Mouse (Mus musculus) midbrain, embryonic 16.5 days (tissue): ENCODE data around the gene Cenpn. TPM values are rescaled to one million over a fixed set of nuclear protein-coding genes. Genes with fewer than 3 reads are reported as not detected.

Experiments
- ATAC-seq: fragments of 200-750 bp; cut with Nextera tagmentation; 2 replicates; pipeline ENCODE4 v1.8.0; 2017; ENCODE audit warnings: moderate TSS enrichment
- H3K27ac ChIP-seq: fragments of 300-500 bp; sonication (generic); 2 replicates; pipeline ENCODE4 v1.5.1; 2014; ENCODE audit warnings: mild to moderate bottlenecking, low read length, mixed read lengths
- H3K27me3 ChIP-seq: fragments of 300-500 bp; sonication (generic); 2 replicates; pipeline ENCODE4 v1.6.1; 2014; ENCODE audit warnings: low read depth, low read length, mixed read lengths; ENCODE audit not compliant: control insufficient read depth, insufficient read depth
- H3K36me3 ChIP-seq: fragments of 300-500 bp; sonication (generic); 2 replicates; pipeline ENCODE4 v1.6.1; 2014; ENCODE audit warnings: mild to moderate bottlenecking, low read length, moderate library complexity, mixed read lengths; ENCODE audit not compliant: control insufficient read depth, insufficient read depth
- H3K4me1 ChIP-seq: fragments of 300-500 bp; sonication (generic); 2 replicates; pipeline ENCODE4 v1.6.1; 2014; ENCODE audit warnings: mild to moderate bottlenecking, low read length, mixed read lengths; ENCODE audit not compliant: control insufficient read depth, insufficient read depth
- H3K4me2 ChIP-seq: fragments of 300-500 bp; sonication (generic); 2 replicates; pipeline ENCODE4 v1.6.1; 2014; ENCODE audit warnings: mild to moderate bottlenecking, low read length, mixed read lengths
- H3K4me3 ChIP-seq: fragments of 300-500 bp; sonication (generic); 2 replicates; pipeline ENCODE4 v1.5.1; 2014; ENCODE audit warnings: low read depth, mild to moderate bottlenecking, low read length, moderate library complexity, mixed read lengths
- H3K9ac ChIP-seq: fragments of 300-500 bp; sonication (generic); 2 replicates; pipeline ENCODE4 v1.6.1; 2014; ENCODE audit warnings: low read depth, low read length, mixed read lengths
- H3K9me3 ChIP-seq: fragments of 300-500 bp; sonication (generic); replicated peaks from 2 replicates; pipeline ENCODE4 v1.6.1; 2014; ENCODE audit warnings: mild to moderate bottlenecking, low read length, mixed read lengths; ENCODE audit not compliant: control insufficient read depth, poor library complexity, severe bottlenecking
- WGBS: fragments of 180-500 bp; shearing (Covaris S2); extraction: QIAGEN DNeasy Blood & Tissue Kit; methylation state at CpG from one replicate; pipeline ENCODE4 v1.1.7; 2014; 5-methylcytosine and 5-hydroxymethylcytosine counted together
- polyA plus RNA-seq: library from polyadenylated mRNA; unstranded; fragments of >200 nt; fragmentation: Nextera tagmentation; extraction: Ambion mirVana; gene quantifications from 2 replicates; pipeline ENCODE4 v1.2.1, GENCODE M21; 2015

The Cenpn gene
- polyA plus RNA-seq, 1 experiment from 2014 or later = 6.4 TPM

DNA sequence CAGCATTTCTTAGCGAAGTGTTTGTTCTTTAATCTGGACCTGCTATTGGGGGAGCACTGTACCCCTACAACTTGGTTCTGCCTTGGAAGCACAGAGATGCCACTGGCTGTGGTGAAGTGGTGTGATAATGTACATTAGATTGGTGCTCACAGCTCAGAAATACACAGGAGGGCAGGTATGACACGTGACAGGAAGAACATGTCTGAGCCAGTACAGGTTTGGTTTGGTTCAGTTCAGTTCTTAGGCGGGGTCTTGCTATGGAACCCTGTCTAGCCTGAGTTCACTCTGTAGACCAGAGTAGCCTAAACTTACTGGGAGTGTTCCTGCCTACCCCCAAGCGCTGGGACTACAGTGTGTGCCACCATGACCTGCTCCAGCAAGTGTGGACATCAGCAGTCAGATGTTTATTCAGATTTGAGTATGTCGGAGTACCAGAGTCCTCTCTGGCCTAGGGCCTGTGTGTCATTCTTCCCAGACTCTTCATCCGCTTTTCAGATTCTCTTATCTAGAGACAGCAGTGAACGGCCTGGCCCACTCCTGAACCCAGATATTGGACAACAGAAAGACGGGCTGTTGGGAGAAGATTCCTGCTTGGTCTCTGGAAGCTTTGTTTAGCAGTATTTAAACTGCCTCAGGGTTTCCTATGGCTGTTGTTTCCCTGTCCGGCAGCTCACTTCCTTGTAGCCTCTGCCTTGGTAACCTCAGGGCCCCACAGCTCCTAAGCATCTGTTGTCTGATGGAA, 23.8 kb downstream of the Cenpn start:
- no peaks in the 10 kb centered on the region for H3K9me3 ChIP-seq
- H3K4me2 ChIP-seq = no peak overlapping the region
- no peak overlapping the region for H3K4me3 ChIP-seq

DNA sequence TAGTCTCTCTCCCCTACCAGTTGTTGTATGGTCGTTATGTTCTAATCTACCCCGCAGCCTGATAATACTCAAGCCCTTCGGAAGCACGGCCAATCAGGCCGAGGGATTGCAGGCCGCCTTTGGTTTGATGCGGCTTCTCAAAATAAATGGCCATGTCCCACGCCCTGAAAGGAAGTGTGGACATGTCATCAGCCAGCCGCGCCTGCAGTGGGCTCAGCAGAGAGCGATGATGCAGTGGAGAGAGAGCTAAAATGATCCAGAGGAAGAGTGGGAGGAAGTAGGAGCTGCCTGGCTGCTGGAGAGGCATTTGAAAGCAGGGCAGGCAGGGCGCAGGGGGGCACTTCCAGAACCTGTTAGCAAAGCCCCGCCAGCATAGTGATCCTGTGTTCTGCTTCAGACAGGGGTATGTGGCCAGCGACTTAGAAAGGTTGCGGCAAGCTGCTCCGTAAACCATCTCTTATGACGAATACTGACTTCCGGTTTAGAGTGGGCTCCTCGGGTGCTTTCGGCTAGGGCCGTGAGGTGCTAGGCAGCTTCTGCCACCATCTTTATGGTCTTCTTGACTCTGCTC, 24.8 kb downstream of the Cenpn start:
- Histone ChIP-seq H3K4me1 (peaks cover 14% of the 10 kb centered on the region), H3K9me3 (no peaks in the 10 kb centered on the region), H3K4me3 (no peak overlapping the region), H3K9ac (no peak overlapping the region), H3K4me2 (no peak overlapping the region), H3K36me3 (no peaks in the 10 kb centered on the region), H3K27ac (no peak overlapping the region), H3K27me3 (no peaks in the 10 kb centered on the region)
- ATAC-seq = no peak
- 88% methylated on average over 21 of the region's 21 CpGs for WGBS

More for the DNA sequence above, 23.8 kb downstream of the Cenpn start:
- no peaks in the 10 kb centered on the region for H3K27me3 ChIP-seq
- WGBS = 91% methylated on average over 9 of the region's 9 CpGs
- no peaks in the 10 kb centered on the region for H3K36me3 ChIP-seq
- peaks cover 14% of the 10 kb centered on the region for H3K4me1 ChIP-seq
- no peak for ATAC-seq
- no peak overlapping the region for H3K27ac ChIP-seq
- H3K9ac ChIP-seq = no peak overlapping the region

DNA sequence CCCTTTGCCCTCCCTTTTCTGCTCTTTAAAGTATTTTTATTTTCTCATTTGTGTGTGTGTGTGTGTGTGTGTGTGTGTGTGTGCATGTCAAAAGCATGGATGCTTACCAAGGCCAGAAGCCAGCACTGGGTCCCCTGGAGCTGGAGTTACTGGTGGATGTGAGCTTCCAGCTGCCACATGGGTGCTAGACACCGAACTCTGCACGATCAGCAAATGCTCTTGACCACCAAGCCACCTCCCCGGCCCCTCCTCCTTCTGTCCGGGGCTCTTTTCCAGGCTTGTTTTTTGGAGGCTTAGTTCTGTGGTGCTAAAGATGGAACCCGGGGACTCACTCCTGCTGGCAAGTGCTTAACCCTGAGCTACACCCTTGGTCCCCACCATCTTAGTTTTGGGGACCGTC, 25.3 kb downstream of the Cenpn start:
- ATAC-seq = no peak
- no peaks in the 10 kb centered on the region for H3K9me3 ChIP-seq
- H3K9ac ChIP-seq = no peak overlapping the region
- no peak overlapping the region for H3K4me2 ChIP-seq
- no peaks in the 10 kb centered on the region for H3K36me3 ChIP-seq
- H3K4me1 ChIP-seq = peaks cover 14% of the 10 kb centered on the region
- no peak overlapping the region for H3K27ac ChIP-seq
- 80% methylated on average over 6 of the region's 6 CpGs for WGBS
- no peaks in the 10 kb centered on the region for H3K27me3 ChIP-seq
- H3K4me3 ChIP-seq = no peak overlapping the region

DNA sequence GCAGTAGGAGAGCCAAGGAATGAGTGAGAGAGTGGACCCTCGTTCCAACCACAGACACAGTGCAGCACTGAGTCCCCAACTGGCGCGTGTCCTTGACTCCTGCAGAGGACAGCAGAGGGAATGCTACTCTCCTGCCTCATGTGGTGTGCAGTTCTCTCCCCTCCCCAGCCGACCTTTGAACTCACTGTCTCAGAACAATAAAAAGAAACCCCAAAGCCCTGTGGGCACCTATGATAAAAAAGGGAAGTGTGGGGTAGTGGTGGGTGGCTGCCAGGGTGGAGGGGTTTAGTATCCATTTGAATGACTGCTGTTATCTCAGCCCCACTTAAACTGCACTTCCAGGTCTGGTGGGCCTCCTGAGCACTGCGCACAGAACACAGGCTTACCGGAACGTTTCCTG, 26.1 kb downstream of the Cenpn start:
- no peaks in the 10 kb centered on the region for H3K36me3 ChIP-seq
- no peak overlapping the region for H3K4me3 ChIP-seq
- H3K9ac ChIP-seq = no peak overlapping the region
- WGBS = 89% methylated on average over 7 of the region's 7 CpGs
- no peaks in the 10 kb centered on the region for H3K9me3 ChIP-seq
- H3K27me3 ChIP-seq = no peaks in the 10 kb centered on the region
- no peak overlapping the region for H3K4me2 ChIP-seq
- ATAC-seq = no peak
- H3K27ac ChIP-seq = no peak overlapping the region
- H3K4me1 ChIP-seq = peaks cover 14% of the 10 kb centered on the region

DNA sequence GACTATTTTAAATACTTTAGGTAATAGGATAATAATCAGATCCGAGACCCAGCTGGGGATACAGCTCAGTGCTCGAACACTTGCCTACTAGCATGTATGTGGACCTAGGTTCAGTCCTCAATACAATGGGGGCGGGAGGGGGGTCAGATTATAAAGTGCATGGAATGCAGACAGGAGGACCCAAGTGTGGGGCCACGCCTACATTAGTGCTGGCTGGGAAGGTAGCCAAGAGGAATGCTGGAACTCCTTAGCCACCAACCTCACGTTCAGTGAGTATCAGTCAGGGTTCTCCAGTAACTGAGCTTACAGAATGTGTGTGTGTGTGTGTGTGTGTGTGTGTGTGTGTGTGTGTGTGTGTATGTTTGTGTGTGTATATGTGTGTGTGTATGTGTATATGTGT, 29.8 kb downstream of the Cenpn start:
- peaks cover 2% of the 10 kb centered on the region; the same call in 1 of the 2 replicates for H3K4me1 ChIP-seq
- no peaks in the 10 kb centered on the region for H3K9me3 ChIP-seq
- H3K36me3 ChIP-seq = peaks cover 22% of the 10 kb centered on the region
- H3K4me3 ChIP-seq = no peak overlapping the region
- ATAC-seq = no peak
- no peaks in the 10 kb centered on the region for H3K27me3 ChIP-seq
- WGBS = 79% methylated on average over 5 of the region's 5 CpGs
- H3K4me2 ChIP-seq = no peak overlapping the region
- H3K27ac ChIP-seq = no peak overlapping the region
- H3K9ac ChIP-seq = no peak overlapping the region

DNA sequence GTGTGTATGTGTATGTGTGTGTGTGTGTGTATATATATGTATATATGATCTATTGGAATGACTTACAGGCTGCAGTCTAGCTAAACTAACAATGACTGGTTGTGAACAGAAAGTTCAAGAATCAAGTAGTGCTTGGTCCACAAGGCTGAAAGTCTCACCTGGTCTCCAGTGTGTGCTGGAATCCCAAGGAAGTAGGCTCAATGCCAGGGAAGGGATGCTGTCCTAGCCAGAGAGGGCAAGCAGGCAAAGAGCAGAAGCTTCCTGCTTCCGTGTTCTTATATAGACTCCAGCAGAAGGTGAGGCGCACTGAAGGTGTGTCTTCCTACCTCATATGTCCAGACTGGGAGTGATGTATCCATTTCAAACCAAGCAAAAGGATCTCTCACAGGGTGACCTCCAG, 30.2 kb downstream of the Cenpn start:
- no peak overlapping the region for H3K4me2 ChIP-seq
- H3K4me1 ChIP-seq = no peaks in the 10 kb centered on the region
- no peaks in the 10 kb centered on the region for H3K9me3 ChIP-seq
- H3K4me3 ChIP-seq = no peak overlapping the region
- 98% methylated on average over 2 of the region's 2 CpGs for WGBS
- H3K27ac ChIP-seq = no peak overlapping the region
- no peaks in the 10 kb centered on the region for H3K27me3 ChIP-seq
- no peak overlapping the region for H3K9ac ChIP-seq
- H3K36me3 ChIP-seq = peaks cover 25% of the 10 kb centered on the region
- ATAC-seq = no peak

DNA sequence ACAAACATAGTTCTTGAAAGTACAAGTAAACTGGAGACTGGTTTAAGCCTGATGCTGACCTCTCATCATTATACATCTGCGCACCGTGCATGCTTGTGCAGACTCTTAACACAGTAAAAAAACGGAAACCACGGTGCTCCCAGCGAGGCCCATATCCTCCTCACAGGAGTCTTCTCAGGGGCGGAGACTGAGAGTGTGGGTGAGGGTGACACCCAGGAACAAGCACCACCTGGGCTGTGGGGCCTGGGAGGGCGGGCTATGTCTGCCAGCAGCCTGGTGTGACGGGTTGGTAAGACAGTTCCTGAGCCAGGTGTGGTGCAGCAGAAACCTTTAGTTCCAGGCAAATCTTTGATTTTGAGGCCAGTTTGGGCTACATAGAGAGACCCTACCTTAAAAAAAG, 30.9 kb downstream of the Cenpn start:
- no peak overlapping the region for H3K9ac ChIP-seq
- H3K9me3 ChIP-seq = no peaks in the 10 kb centered on the region
- H3K27ac ChIP-seq = no peak overlapping the region
- ATAC-seq = no peak
- H3K4me3 ChIP-seq = no peak overlapping the region
- 94% methylated on average over 8 of the region's 8 CpGs for WGBS
- no peak overlapping the region for H3K4me2 ChIP-seq
- peaks cover 31% of the 10 kb centered on the region for H3K36me3 ChIP-seq
- no peaks in the 10 kb centered on the region for H3K27me3 ChIP-seq
- no peaks in the 10 kb centered on the region for H3K4me1 ChIP-seq

DNA sequence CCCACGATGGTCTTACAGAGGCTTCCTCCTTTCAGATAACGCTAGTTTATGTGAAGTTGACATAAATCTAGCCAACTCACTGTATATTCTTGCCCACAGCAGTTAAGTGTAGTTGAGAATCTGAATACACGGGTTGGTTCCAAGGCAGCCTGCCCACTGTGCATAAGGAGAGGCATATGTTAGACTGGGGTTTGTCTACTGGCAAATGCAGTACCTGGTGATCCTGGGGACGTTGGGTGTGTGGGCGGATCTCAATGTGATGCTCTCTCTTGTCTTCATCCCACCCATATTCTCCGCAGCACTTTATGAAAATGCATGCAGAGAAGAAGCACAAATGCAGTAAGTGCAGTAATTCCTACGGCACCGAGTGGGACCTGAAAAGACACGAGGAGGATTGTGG, 32.9 kb downstream of the Cenpn start:
- H3K4me1 ChIP-seq = no peaks in the 10 kb centered on the region
- H3K9me3 ChIP-seq = no peaks in the 10 kb centered on the region
- H3K27ac ChIP-seq = no peak overlapping the region
- ATAC-seq = no peak
- H3K27me3 ChIP-seq = no peaks in the 10 kb centered on the region
- no peak overlapping the region for H3K9ac ChIP-seq
- 95% methylated on average over 9 of the region's 9 CpGs for WGBS
- peaks cover 37% of the 10 kb centered on the region for H3K36me3 ChIP-seq
- no peak overlapping the region for H3K4me3 ChIP-seq
- no peak overlapping the region for H3K4me2 ChIP-seq

DNA sequence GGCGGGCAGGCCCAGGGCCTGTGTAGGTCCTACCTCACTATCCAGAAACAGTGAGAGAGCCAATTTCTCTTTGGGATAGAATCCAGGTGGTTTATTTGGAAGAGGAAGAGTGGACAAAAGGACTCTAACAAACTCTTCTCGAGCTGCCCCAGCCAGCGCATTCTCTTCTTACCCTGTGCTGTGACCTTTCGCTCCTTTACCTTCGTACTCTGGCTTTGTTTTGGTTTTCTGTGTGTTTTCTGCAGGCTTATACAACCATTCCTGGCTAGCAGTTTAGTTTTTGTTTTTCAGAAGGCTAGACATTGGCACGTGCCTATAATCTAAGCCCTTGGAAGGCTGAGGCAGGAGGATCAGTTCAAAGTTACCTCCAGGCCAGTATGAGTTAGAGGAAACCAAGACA, 48.0 kb downstream of the Cenpn start:
- H3K36me3 ChIP-seq = no peaks in the 10 kb centered on the region; the same call in 1 of the 2 replicates
- 85% methylated on average over 6 of the region's 6 CpGs for whole genome bisulfite sequencing
- H3K9me3 ChIP-seq = no peaks in the 10 kb centered on the region
- no peak for ATAC-seq
- no peaks in the 10 kb centered on the region for H3K27me3 ChIP-seq
- H3K9ac ChIP-seq = no peak overlapping the region
- no peak overlapping the region for H3K27ac ChIP-seq
- no peak overlapping the region for H3K4me3 ChIP-seq
- H3K4me2 ChIP-seq = no peak overlapping the region
- H3K4me1 ChIP-seq = no peaks in the 10 kb centered on the region
